Mouse (Mus musculus) heart, embryonic 16.5 days (tissue): ENCODE data around the gene Wnk2. TPM values are rescaled to one million over a fixed set of nuclear protein-coding genes. Genes with fewer than 3 reads are reported as not detected.

Experiments
- ATAC-seq: fragments of 200-750 bp; cut with Nextera tagmentation; replicated peaks from 2 replicates; pipeline ENCODE4 v1.8.0; 2017; ENCODE audit warnings: moderate number of reproducible peaks; ENCODE audit not compliant: insufficient read depth, low FRiP score; ENCODE audit errors: extremely low read depth
- H3K27ac ChIP-seq: fragments of 300-500 bp; sonication (generic); 2 replicates; pipeline ENCODE4 v1.5.1; 2014; ENCODE audit warnings: mild to moderate bottlenecking, low read length, control low read depth, moderate library complexity
- H3K27me3 ChIP-seq: fragments of 300-500 bp; sonication (generic); 2 replicates; pipeline ENCODE4 v1.6.1; 2014; ENCODE audit warnings: low read length, mixed read lengths; ENCODE audit not compliant: control insufficient read depth, insufficient read depth
- H3K36me3 ChIP-seq: fragments of 300-500 bp; sonication (generic); 2 replicates; pipeline ENCODE4 v1.6.1; 2014; ENCODE audit not compliant: control insufficient read depth, insufficient read depth
- H3K4me1 ChIP-seq: fragments of 300-500 bp; sonication (generic); 2 replicates; pipeline ENCODE4 v1.6.1; 2014; ENCODE audit warnings: low read length, mixed read lengths; ENCODE audit not compliant: control insufficient read depth, insufficient read depth
- H3K4me2 ChIP-seq: fragments of 300-500 bp; sonication (generic); 2 replicates; pipeline ENCODE4 v1.6.1; 2014; ENCODE audit warnings: low read depth, mild to moderate bottlenecking, control low read depth, low read length
- H3K4me3 ChIP-seq: fragments of 300-500 bp; sonication (generic); 2 replicates; pipeline ENCODE4 v1.5.1; 2014; ENCODE audit warnings: mild to moderate bottlenecking, control low read depth, low read length
- H3K9ac ChIP-seq: fragments of 300-500 bp; sonication (generic); 2 replicates; pipeline ENCODE4 v1.6.1; 2014; ENCODE audit warnings: low read length, control low read depth
- H3K9me3 ChIP-seq: fragments of 300-500 bp; sonication (generic); replicated peaks from 2 replicates; pipeline ENCODE4 v1.6.1; 2016; ENCODE audit warnings: low read length; ENCODE audit not compliant: control insufficient read depth
- WGBS: fragments of 180-500 bp; shearing (Covaris S2); extraction: QIAGEN DNeasy Blood & Tissue Kit; methylation state at CpG from one replicate; pipeline ENCODE4 v1.1.7; 2014; 5-methylcytosine and 5-hydroxymethylcytosine counted together
- polyA plus RNA-seq: library from polyadenylated mRNA; unstranded; fragments of >200 nt; fragmentation: Nextera tagmentation; extraction: Ambion mirVana; gene quantifications from 2 replicates; pipeline ENCODE4 v1.2.1, GENCODE M21; 2015

The Wnk2 gene
- polyA plus RNA-seq, 1 experiment from 2014 or later: 1.8 TPM

- 96% methylated on average over 1 of the region's 1 CpGs for WGBS
- H3K4me2 ChIP-seq: no peak overlapping the region
- no peak overlapping the region for H3K4me3 ChIP-seq
- H3K9me3 ChIP-seq: peaks cover 7% of the 10 kb centered on the region
- H3K27me3 ChIP-seq: no peaks in the 10 kb centered on the region
- H3K9ac ChIP-seq: no peak overlapping the region
- no peak for ATAC-seq
- H3K27ac ChIP-seq: no peak overlapping the region
- H3K4me1 ChIP-seq: peaks cover 14% of the 10 kb centered on the region
- no peaks in the 10 kb centered on the region for H3K36me3 ChIP-seq
Observed at GRCm38 (mm10) chr13:49017375-49017774, 130.4 kb downstream of the Wnk2 start.

DNA sequence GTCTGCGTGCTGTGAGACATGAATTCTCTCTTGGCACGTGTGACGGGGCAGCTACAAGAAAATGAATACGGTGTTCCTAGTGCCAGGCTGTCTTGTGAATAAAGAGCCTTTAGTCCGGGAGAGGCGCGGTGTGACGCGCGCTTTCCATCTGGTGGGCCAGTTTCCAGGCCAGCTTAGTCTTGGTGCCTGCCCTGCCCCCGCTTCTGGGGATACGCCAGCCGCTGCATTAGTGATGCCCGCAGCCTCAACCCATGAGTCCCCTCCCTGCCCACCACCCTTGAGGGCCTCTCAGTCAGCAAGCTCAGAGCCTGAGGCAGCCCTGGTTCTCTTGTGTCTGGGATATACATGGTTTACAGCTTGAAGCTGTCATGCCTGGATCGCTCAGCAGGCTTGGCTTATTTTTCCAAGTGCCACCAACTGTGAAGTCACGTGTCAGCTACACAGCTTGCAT is 131.5 kb downstream of the Wnk2 start:
- Histone ChIP-seq H3K4me3 (peak overlapping the region; percentile 38), H3K27me3 (no peaks in the 10 kb centered on the region), H3K27ac (peak overlapping the region; percentile 70), H3K4me1 (peaks cover 14% of the 10 kb centered on the region), H3K9ac (peak overlapping the region; percentile 56), H3K9me3 (peaks cover 7% of the 10 kb centered on the region), H3K4me2 (peak overlapping the region; percentile 70), H3K36me3 (no peaks in the 10 kb centered on the region)
- 5% methylated on average over 16 of the region's 16 CpGs for WGBS
- peak; percentile 78 for ATAC-seq

GRCm38 (mm10) chr13:49015366-49016306 is 132.2 kb downstream of the Wnk2 start:
- Histone ChIP-seq H3K9ac (peak overlapping the region; percentile 56), H3K4me2 (peak overlapping the region; percentile 70), H3K27ac (peak overlapping the region; percentile 70), H3K4me3 (peak overlapping the region; percentile 38), H3K27me3 (no peaks in the 10 kb centered on the region), H3K4me1 (peaks cover 14% of the 10 kb centered on the region), H3K9me3 (peaks cover 7% of the 10 kb centered on the region), H3K36me3 (no peaks in the 10 kb centered on the region)
- 10% methylated on average over 30 of the region's 30 CpGs for WGBS
- peak; percentile 26; the same call in 1 of the 2 replicates for ATAC-seq

- no peaks in the 10 kb centered on the region for H3K27me3 ChIP-seq
- H3K9me3 ChIP-seq: peaks cover 7% of the 10 kb centered on the region
- no peak overlapping the region for H3K4me2 ChIP-seq
- no peak overlapping the region for H3K4me3 ChIP-seq
- no peak overlapping the region for H3K9ac ChIP-seq
- no peaks in the 10 kb centered on the region for H3K36me3 ChIP-seq
- H3K27ac ChIP-seq: no peak overlapping the region
- peaks cover 10% of the 10 kb centered on the region for H3K4me1 ChIP-seq
- no peak for ATAC-seq
- WGBS: 63% methylated on average over 5 of the region's 5 CpGs
Observed at GRCm38 (mm10) chr13:49013206-49013794, 134.5 kb downstream of the Wnk2 start.

DNA sequence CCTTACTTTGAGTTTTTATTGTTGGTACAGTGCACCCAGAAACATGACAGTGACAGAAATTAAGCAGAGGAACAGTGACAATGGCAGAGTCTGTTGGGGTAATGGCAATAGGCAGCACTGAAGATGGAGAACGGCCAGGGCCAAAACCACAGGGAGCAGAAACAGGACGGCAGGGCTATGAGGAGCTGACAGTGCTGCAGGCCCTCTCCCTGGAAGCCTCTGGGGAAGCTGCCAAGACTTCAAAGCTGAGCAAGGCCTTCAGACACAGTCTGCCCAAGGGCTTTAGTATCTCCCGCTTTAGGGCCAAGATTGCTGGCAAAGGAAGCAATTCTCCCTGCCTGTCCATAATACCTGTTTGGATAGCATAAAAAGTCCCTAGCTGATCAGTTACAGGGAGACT is 146.1 kb downstream of the Wnk2 start:
- no peaks in the 10 kb centered on the region for H3K4me1 ChIP-seq
- no peaks in the 10 kb centered on the region; the same call in 1 of the 2 replicates for H3K27me3 ChIP-seq
- WGBS: 49% methylated on average over 3 of the region's 3 CpGs
- ATAC-seq: no peak
- H3K36me3 ChIP-seq: no peaks in the 10 kb centered on the region
- no peaks in the 10 kb centered on the region for H3K9me3 ChIP-seq
- H3K27ac ChIP-seq: no peak overlapping the region
- H3K9ac ChIP-seq: no peak overlapping the region
- no peak overlapping the region for H3K4me2 ChIP-seq
- no peak overlapping the region for H3K4me3 ChIP-seq

DNA sequence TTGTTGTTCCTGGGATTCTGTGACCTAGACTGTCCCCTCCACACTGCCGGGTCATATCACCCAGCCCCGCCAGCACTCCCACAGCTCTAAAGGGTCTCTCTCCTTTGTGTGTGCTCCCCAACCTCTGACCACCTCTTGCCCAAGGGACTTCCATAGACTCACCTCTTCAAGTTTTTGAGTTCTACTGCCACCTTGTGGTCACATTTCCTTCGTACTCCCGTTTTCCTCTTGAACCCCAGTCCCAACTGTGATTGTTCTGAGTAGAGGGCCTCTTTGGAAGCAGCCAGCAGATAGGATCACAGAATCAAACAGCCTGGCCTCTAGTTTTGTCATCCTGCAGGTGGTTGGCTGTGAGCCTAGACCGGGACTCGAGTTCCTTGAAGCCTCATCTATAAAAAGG is 149.2 kb downstream of the Wnk2 start:
- Histone ChIP-seq H3K9me3 (no peaks in the 10 kb centered on the region), H3K36me3 (no peaks in the 10 kb centered on the region), H3K27me3 (no peaks in the 10 kb centered on the region), H3K9ac (no peak overlapping the region), H3K4me3 (no peak overlapping the region), H3K27ac (no peak overlapping the region), H3K4me1 (peaks cover 3% of the 10 kb centered on the region; the same call in 1 of the 2 replicates), H3K4me2 (no peak overlapping the region)
- 11% methylated on average over 6 of the region's 6 CpGs for WGBS
- ATAC-seq: no peak

DNA sequence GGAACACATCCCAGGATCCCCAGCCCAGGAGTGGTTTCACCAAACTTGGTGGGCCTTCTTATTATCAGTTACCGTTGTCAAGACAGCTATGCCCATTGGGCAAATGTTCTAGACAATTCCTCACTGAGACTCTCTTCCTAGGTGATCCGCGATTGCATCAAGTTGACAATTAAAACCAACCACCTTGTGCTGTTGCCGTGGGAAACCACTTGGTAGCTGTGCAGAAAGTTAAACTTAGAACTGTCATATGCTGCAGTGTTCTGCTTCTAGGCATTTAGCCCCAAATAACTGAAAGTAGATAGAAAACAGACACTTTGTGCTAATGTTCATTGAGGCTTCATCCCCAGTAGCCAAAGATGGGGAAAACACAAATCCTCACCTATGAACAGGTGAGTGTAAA is 151.1 kb downstream of the Wnk2 start:
- whole genome bisulfite sequencing: 86% methylated on average over 4 of the region's 4 CpGs

DNA sequence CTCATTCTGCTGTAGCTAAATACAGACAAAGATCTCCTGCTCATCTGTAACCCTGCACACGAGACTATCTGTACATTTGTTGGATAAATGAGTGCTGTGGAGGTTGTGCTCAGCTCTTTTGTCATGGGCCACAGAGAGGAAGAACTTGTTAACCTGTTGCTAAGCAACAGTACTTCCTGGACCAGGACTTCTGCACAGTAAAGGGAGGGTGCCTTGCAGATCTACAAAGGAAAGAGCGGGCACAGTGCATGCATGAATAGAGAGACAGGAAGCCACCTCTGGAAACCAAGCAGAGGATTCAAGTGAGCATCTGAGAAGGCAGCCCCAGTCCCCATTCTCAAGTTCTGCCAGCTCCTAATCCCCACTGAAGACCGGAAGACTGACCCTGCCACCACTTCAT is 152.9 kb downstream of the Wnk2 start:
- H3K9ac ChIP-seq: no peak overlapping the region
- no peaks in the 10 kb centered on the region for H3K9me3 ChIP-seq
- ATAC-seq: peak; percentile 76
- H3K36me3 ChIP-seq: no peaks in the 10 kb centered on the region
- 36% methylated on average over 3 of the region's 3 CpGs for WGBS
- H3K27me3 ChIP-seq: no peaks in the 10 kb centered on the region
- H3K27ac ChIP-seq: no peak overlapping the region
- H3K4me2 ChIP-seq: no peak overlapping the region
- no peak overlapping the region for H3K4me3 ChIP-seq
- peaks cover 3% of the 10 kb centered on the region; the same call in 1 of the 2 replicates for H3K4me1 ChIP-seq

More for the DNA sequence above, 151.1 kb downstream of the Wnk2 start:
- no peaks in the 10 kb centered on the region for H3K36me3 ChIP-seq
- no peaks in the 10 kb centered on the region for H3K27me3 ChIP-seq
- H3K4me1 ChIP-seq: peaks cover 3% of the 10 kb centered on the region; the same call in 1 of the 2 replicates
- H3K4me3 ChIP-seq: no peak overlapping the region
- H3K9ac ChIP-seq: no peak overlapping the region
- no peak for ATAC-seq
- no peak overlapping the region for H3K4me2 ChIP-seq
- no peak overlapping the region for H3K27ac ChIP-seq
- no peaks in the 10 kb centered on the region for H3K9me3 ChIP-seq

DNA sequence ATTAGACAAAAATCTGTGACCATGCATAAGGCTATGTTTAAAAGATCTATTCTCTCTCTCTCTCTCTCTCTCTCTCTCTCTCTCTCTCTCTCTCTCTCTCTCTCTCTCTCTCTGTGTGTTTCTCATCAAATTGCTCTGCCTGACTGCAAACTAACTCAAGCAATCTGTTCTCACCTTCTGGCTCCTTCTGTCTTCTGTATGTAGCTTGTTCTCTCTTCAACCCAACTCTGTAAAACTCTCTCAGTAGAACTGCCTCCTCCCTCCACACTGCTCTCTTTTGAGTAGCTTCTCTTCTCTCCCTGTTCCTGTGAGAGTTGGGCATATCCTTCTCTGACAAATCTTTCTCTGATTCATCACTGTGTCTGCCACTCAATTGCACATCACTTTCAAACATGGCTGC is 154.9 kb downstream of the Wnk2 start:
- Histone ChIP-seq H3K4me1 (peaks cover 3% of the 10 kb centered on the region; the same call in 1 of the 2 replicates), H3K9me3 (no peaks in the 10 kb centered on the region), H3K27me3 (no peaks in the 10 kb centered on the region), H3K9ac (no peak overlapping the region), H3K36me3 (no peaks in the 10 kb centered on the region), H3K4me2 (no peak overlapping the region), H3K27ac (no peak overlapping the region), H3K4me3 (no peak overlapping the region)
- ATAC-seq: no peak
